Mouse (Mus musculus) forebrain, embryonic 14.5 days (tissue): ENCODE measurements around the gene Hils1. TPM values are rescaled to one million over a fixed set of nuclear protein-coding genes. Genes with fewer than 3 reads are reported as not detected.

Experiments
- ATAC-seq: fragments of 200-750 bp; cut with Nextera tagmentation; 2 replicates; pipeline ENCODE4 v1.8.0; 2017; ENCODE audit warnings: mild to moderate bottlenecking, moderate library complexity
- DNase-seq: peaks from one replicate; pipeline ENCODE4 v3.0.0-alpha.2; 2015; ENCODE audit warnings: low spot score
- H3K27ac ChIP-seq: fragments of 300-500 bp; sonication (generic); 2 replicates; pipeline ENCODE4 v1.5.1; 2014; ENCODE audit warnings: low read depth, mild to moderate bottlenecking, control low read depth, low read length, moderate library complexity
- H3K27me3 ChIP-seq: fragments of 300-500 bp; sonication (generic); replicated peaks from 2 replicates; pipeline ENCODE4 v1.6.1; 2014; ENCODE audit warnings: low read length, control low read depth, mixed read lengths; ENCODE audit not compliant: control insufficient read depth, insufficient read depth
- H3K36me3 ChIP-seq: fragments of 300-500 bp; sonication (generic); 2 replicates; pipeline ENCODE4 v1.6.1; 2014; ENCODE audit warnings: low read length, control low read depth; ENCODE audit not compliant: control insufficient read depth, insufficient read depth
- H3K4me1 ChIP-seq: fragments of 300-500 bp; sonication (generic); 2 replicates; pipeline ENCODE4 v1.6.1; 2014; ENCODE audit warnings: antibody characterized with exemption, low read length, control low read depth; ENCODE audit not compliant: control insufficient read depth, insufficient read depth
- H3K4me2 ChIP-seq: fragments of 300-500 bp; sonication (generic); 2 replicates; pipeline ENCODE4 v1.6.1; 2014; ENCODE audit warnings: mild to moderate bottlenecking, control low read depth, low read length
- H3K4me3 ChIP-seq: fragments of 300-500 bp; sonication (generic); 2 replicates; pipeline ENCODE4 v1.5.1; 2014; ENCODE audit warnings: low read depth, low read length, control low read depth
- H3K9ac ChIP-seq: fragments of 300-500 bp; sonication (generic); 2 replicates; pipeline ENCODE4 v1.6.1; 2014; ENCODE audit warnings: mild to moderate bottlenecking, low read length, control low read depth, moderate library complexity
- H3K9me3 ChIP-seq: fragments of 300-500 bp; sonication (generic); replicated peaks from 2 replicates; pipeline ENCODE4 v1.6.1; 2016; ENCODE audit warnings: low read length, control low read depth, mixed read lengths; ENCODE audit not compliant: control insufficient read depth
- WGBS: fragments of 180-500 bp; shearing (Covaris S2); extraction: QIAGEN DNeasy Blood & Tissue Kit; methylation state at CpG from one replicate; pipeline ENCODE4 v1.1.7; 2014; 5-methylcytosine and 5-hydroxymethylcytosine counted together
- polyA plus RNA-seq: library from polyadenylated mRNA; unstranded; fragments of >200 nt; fragmentation: Nextera tagmentation; extraction: Ambion mirVana; gene quantifications from 2 replicates; pipeline ENCODE4 v1.2.1, GENCODE M21; 2014

Gene Hils1
- polyA plus RNA-seq, 1 experiment from 2014 or later, result not detected

GRCm38 (mm10) chr11:95015484-95015883, 48.1 kb downstream of the Hils1 start:
- Histone ChIP-seq H3K27ac (no peak overlapping the region), H3K4me2 (no peak overlapping the region), H3K36me3 (peaks cover 53% of the 10 kb centered on the region), H3K4me3 (no peak overlapping the region), H3K27me3 (no peaks in the 10 kb centered on the region), H3K9ac (no peak overlapping the region), H3K9me3 (no peaks in the 10 kb centered on the region), H3K4me1 (peaks cover 26% of the 10 kb centered on the region)
- ATAC-seq (no peak), DNase-seq (no peak)
- WGBS, result 70% methylated on average over 3 of the region's 3 CpGs

Other genes with a start within 250 kb of the Hils1 start
- gene Cdc34b, start 225.8 kb upstream of the Hils1 start, polyA plus RNA-seq, result not detected in 2 replicates
- not detected in 2 replicates for gene Tmem92, start 184.9 kb upstream of the Hils1 start, polyA plus RNA-seq
- gene Col1a1, start 31.4 kb upstream of the Hils1 start, polyA plus RNA-seq, result 20.6 and 41.7 TPM in 2 replicates
- gene Sgca, start 8.7 kb downstream of the Hils1 start, polyA plus RNA-seq, result not detected in 2 replicates
- gene Ppp1r9b, start 23.4 kb downstream of the Hils1 start, polyA plus RNA-seq, result 20.8 and 21.8 TPM in 2 replicates
- 81.7 and 96.5 TPM in 2 replicates for gene Samd14, start 42.3 kb downstream of the Hils1 start, polyA plus RNA-seq
- 20.1 and 24.2 TPM in 2 replicates for gene Pdk2, start 73.8 kb downstream of the Hils1 start, polyA plus RNA-seq
- 4.1 and 4.8 TPM in 2 replicates for gene Itga3, start 109.2 kb downstream of the Hils1 start, polyA plus RNA-seq
- not detected in 2 replicates for gene Dlx3, start 152.5 kb downstream of the Hils1 start, polyA plus RNA-seq
- gene Dlx4, start 178.7 kb downstream of the Hils1 start, polyA plus RNA-seq, result 0.11 TPM in 1 of 2 replicates, not detected in the other